ENCODE assay signal across 25 mouse cellular contexts in genomic region chr17:28371941-28372340, GRCm38 (mm10). TPM values are rescaled to one million over a fixed set of nuclear protein-coding genes. Genes with fewer than 3 reads are reported as not detected.
"Had no signal": no experiment of that assay in that cellular context is flagged by ENCODE, and none has a peak within 500 bp of the region (broad histone marks: within the 10 kb centered on the region; RNA-seq: fewer than 3 reads in every experiment).

No protein-coding gene starts in this region.

- H3K36me3 ChIP-seq: heart, embryonic 13.5 days; heart, embryonic 15.5 days; kidney, embryonic 15.5 days; limb, embryonic 13.5 days; limb, embryonic 15.5 days had no signal

- H3K4me1 ChIP-seq: limb, embryonic 13.5 days had no signal

- H3K9me3 ChIP-seq: heart, embryonic 13.5 days; heart, embryonic 15.5 days; kidney, embryonic 15.5 days; limb, embryonic 13.5 days; limb, embryonic 15.5 days had no signal

- ATAC-seq: hindbrain, postnatal 0 days; intestine, embryonic 16.5 days had no signal

- DNase-seq: gastrocnemius, postnatal 14 days; gastrocnemius, postnatal 36 days; heart, adult 11 months; heart, adult 2 months; heart, postnatal 14 days; heart, postnatal 36 days; kidney, adult 11 months; kidney, adult 2 months; kidney, adult 9 months; kidney, postnatal 14 days; kidney, postnatal 36 days; layer of hippocampus, adult 9-11 months; layer of hippocampus, postnatal 36 days; left cerebral cortex, postnatal 4 days had no signal

- H3K4me2 ChIP-seq: heart, embryonic 11.5 days; heart, embryonic 13.5 days; heart, embryonic 15.5 days; hindbrain, embryonic 14.5 days; kidney, embryonic 15.5 days; limb, embryonic 13.5 days; limb, embryonic 15.5 days had no signal

- H3K9ac ChIP-seq: heart, embryonic 13.5 days; heart, embryonic 15.5 days; hindbrain, embryonic 14.5 days; kidney, embryonic 15.5 days; limb, embryonic 13.5 days; limb, embryonic 15.5 days had no signal

- H3K27ac ChIP-seq: heart, adult 2 months; heart, embryonic 13.5 days; heart, embryonic 15.5 days; hindbrain, embryonic 14.5 days; hindbrain, postnatal 0 days; kidney, embryonic 15.5 days; kidney, postnatal 0 days; limb, embryonic 13.5 days; limb, embryonic 15.5 days had no signal

- H3K4me3 ChIP-seq: heart, adult 2 months; heart, embryonic 13.5 days; heart, embryonic 15.5 days; kidney, embryonic 15.5 days; limb, embryonic 13.5 days; limb, embryonic 15.5 days had no signal

RNA-seq across cellular contexts. Expression of gene Tulp1, which starts 6.9 kb away (rescaled TPM):
- polyA plus RNA-seq: heart, adult 2 months; liver, adult 2 months had no signal
